Mouse (Mus musculus): ENCODE data around the gene Suco. TPM values are rescaled to one million over a fixed set of nuclear protein-coding genes. Genes with fewer than 3 reads are reported as not detected.

Gene Suco
- polyA plus RNA-seq, 1 experiment from 2014 or later: 17.9 TPM

DNA sequence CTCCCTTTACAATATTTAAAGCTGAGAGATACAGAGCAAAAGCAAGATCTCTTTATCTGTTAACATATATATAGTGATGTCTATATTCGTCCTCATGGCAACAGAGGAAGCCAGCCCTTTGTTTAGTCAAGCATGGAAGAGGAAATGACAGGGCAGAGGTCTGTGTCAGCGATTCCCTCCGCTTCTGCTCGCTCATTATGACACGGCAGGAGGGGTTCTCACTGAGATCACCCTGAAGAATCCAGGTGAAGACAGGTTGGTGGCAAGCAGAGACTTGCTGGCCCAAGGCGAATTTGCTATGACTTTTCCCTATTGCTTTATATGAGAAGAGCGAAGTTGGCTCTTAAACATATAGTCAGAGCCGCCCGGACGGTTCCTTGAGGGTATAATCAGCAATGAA lies 19.6 kb upstream of the Suco start:
- Histone ChIP-seq H3K36me3 (ENCODE audit: control insufficient read depth, insufficient read depth, low read length) (no peaks in the 10 kb centered on the region), H3K4me2 (ENCODE audit: low read depth, low read length) (peak overlapping the region; percentile 26; the same call in 1 of the 2 replicates), H3K27ac (ENCODE audit: low read length) (no peak overlapping the region), H3K4me1 (replicated peaks; ENCODE audit: control insufficient read depth, insufficient read depth, low read length) (0 out of 2 replicates have a peak, but pooled peaks cover 3% of the 10 kb centered on the region), H3K27me3 (ENCODE audit: control insufficient read depth, insufficient read depth, low read depth, low read length) (no peaks in the 10 kb centered on the region), H3K9ac (ENCODE audit: low read length) (no peak overlapping the region), H3K9me3 (ENCODE audit: control insufficient read depth, low read length) (no peaks in the 10 kb centered on the region), H3K4me3 (ENCODE audit: low read length) (no peak overlapping the region)
- 0 out of 2 replicates have a peak, but pooled peaks have one; percentile 26 for ATAC-seq (ENCODE audit: low read depth)
- WGBS: 43% methylated on average over 10 of the region's 10 CpGs

DNA sequence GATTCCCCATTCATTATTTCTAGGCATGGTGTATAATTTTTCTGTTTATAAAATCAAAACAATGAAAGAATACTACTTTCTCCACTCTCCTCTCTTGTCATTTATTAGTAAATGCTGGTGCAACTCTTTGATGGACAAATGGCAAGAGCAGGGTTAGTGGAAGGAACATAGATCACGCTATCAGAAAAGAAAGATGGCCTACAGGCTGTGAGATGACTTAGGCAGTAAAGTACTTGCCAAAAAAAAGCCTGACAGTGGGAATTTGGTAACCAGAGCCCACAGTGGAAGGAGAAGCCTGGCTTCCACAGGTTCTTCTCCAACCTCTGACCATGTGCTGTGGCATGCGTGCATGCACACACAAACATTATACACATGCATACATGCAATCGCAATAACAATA lies 18.5 kb upstream of the Suco start:
- no peak overlapping the region for H3K27ac ChIP-seq (ENCODE audit: low read length)
- no peak overlapping the region for H3K9ac ChIP-seq (ENCODE audit: low read length)
- no peaks in the 10 kb centered on the region for H3K27me3 ChIP-seq (ENCODE audit: control insufficient read depth, insufficient read depth, low read depth, low read length)
- 0 out of 2 replicates have a peak, but pooled peaks cover 3% of the 10 kb centered on the region for H3K4me1 ChIP-seq (replicated peaks; ENCODE audit: control insufficient read depth, insufficient read depth, low read length)
- no peak for ATAC-seq (ENCODE audit: low read depth)
- WGBS: 93% methylated on average over 3 of the region's 3 CpGs
- H3K4me3 ChIP-seq (ENCODE audit: low read length): no peak overlapping the region
- no peaks in the 10 kb centered on the region for H3K9me3 ChIP-seq (ENCODE audit: control insufficient read depth, low read length)
- no peak overlapping the region for H3K4me2 ChIP-seq (ENCODE audit: low read depth, low read length)
- no peaks in the 10 kb centered on the region for H3K36me3 ChIP-seq (ENCODE audit: control insufficient read depth, insufficient read depth, low read length)

- Histone ChIP-seq H3K27me3 (ENCODE audit: control insufficient read depth, insufficient read depth, low read depth, low read length) (no peaks in the 10 kb centered on the region), H3K36me3 (ENCODE audit: control insufficient read depth, insufficient read depth, low read length) (no peaks in the 10 kb centered on the region), H3K9ac (ENCODE audit: low read length) (no peak overlapping the region), H3K9me3 (ENCODE audit: control insufficient read depth, low read length) (no peaks in the 10 kb centered on the region), H3K4me1 (replicated peaks; ENCODE audit: control insufficient read depth, insufficient read depth, low read length) (0 out of 2 replicates have a peak, but pooled peaks cover 3% of the 10 kb centered on the region), H3K4me3 (ENCODE audit: low read length) (no peak overlapping the region), H3K4me2 (ENCODE audit: low read depth, low read length) (no peak overlapping the region), H3K27ac (ENCODE audit: low read length) (no peak overlapping the region)
- ATAC-seq (ENCODE audit: low read depth): no peak
- WGBS: 19% methylated on average over 2 of the region's 2 CpGs
Observed at GRCm38 (mm10) chr1:161894553-161894952, 18.1 kb upstream of the Suco start.

- ATAC-seq (ENCODE audit: low read depth): no peak
- Histone ChIP-seq H3K4me1 (replicated peaks; ENCODE audit: control insufficient read depth, insufficient read depth, low read length) (0 out of 2 replicates have a peak, but pooled peaks cover 3% of the 10 kb centered on the region), H3K9ac (ENCODE audit: low read length) (no peak overlapping the region), H3K4me2 (ENCODE audit: low read depth, low read length) (no peak overlapping the region), H3K36me3 (ENCODE audit: control insufficient read depth, insufficient read depth, low read length) (no peaks in the 10 kb centered on the region), H3K4me3 (ENCODE audit: low read length) (no peak overlapping the region), H3K27ac (ENCODE audit: low read length) (no peak overlapping the region), H3K9me3 (ENCODE audit: control insufficient read depth, low read length) (no peaks in the 10 kb centered on the region), H3K27me3 (ENCODE audit: control insufficient read depth, insufficient read depth, low read depth, low read length) (no peaks in the 10 kb centered on the region)
- WGBS: 35% methylated on average over 2 of the region's 2 CpGs
Observed at GRCm38 (mm10) chr1:161894126-161894525, 17.6 kb upstream of the Suco start.

DNA sequence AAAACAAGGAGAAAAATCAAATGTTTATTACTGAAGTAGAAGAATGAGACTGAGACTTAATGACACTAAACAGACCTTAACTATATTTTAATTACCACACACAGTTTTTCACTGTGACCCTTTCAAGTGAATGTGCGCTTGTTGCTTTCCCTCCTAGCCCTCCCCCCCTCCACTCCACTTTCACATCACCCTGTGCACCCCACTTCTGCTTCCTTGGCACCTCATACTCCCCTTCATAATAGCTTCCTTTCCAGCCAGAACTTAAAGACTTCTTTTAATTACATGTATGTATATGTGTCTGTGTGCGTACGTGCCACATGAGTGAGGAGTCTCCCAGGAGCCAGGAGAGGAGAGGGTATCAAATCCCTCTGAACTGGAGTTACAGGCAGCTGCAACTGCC lies 12.3 kb upstream of the Suco start:
- Histone ChIP-seq H3K9ac (ENCODE audit: low read length) (no peak overlapping the region), H3K4me3 (ENCODE audit: low read length) (no peak overlapping the region), H3K4me2 (ENCODE audit: low read depth, low read length) (no peak overlapping the region), H3K27ac (ENCODE audit: low read length) (no peak overlapping the region), H3K27me3 (ENCODE audit: control insufficient read depth, insufficient read depth, low read depth, low read length) (no peaks in the 10 kb centered on the region), H3K4me1 (replicated peaks; ENCODE audit: control insufficient read depth, insufficient read depth, low read length) (no peaks in the 10 kb centered on the region), H3K9me3 (ENCODE audit: control insufficient read depth, low read length) (no peaks in the 10 kb centered on the region), H3K36me3 (ENCODE audit: control insufficient read depth, insufficient read depth, low read length) (no peaks in the 10 kb centered on the region)
- WGBS: 98% methylated on average over 3 of the region's 3 CpGs
- no peak for ATAC-seq (ENCODE audit: low read depth)

DNA sequence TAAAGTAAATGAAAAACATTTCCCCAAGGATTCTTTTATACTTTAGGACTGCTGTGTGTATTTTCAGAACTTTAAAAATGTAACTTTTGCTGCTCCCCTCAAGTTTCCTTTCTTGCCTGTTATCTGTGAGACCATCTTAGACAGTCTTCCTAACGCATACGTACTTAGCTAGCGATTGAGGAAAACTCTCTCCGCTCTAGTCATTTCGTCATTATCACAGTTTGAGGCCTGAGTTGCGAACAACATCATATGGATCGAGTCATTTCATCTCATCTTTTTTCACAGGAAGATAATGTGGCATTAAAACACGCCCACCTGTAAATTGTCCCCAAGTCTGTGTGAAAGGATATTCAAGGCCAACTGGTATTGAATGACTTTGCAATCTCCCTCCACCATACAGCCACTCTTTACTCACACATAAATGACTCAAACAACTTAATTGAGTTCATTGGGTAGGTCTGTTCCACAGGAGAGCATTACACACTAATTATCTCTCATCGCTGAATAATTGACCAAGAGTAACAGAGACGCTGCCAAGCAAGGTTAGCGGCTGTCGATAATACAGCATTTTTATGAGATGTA lies 11.3 kb upstream of the Suco start:
- H3K27me3 ChIP-seq (ENCODE audit: control insufficient read depth, insufficient read depth, low read depth, low read length): no peaks in the 10 kb centered on the region

GRCm38 (mm10) chr1:161885762-161886161 lies 9.3 kb upstream of the Suco start:
- H3K4me2 ChIP-seq (ENCODE audit: low read depth, low read length): no peak overlapping the region
- WGBS: 66% methylated on average over 1 of the region's 1 CpGs
- no peaks in the 10 kb centered on the region for H3K27me3 ChIP-seq (ENCODE audit: control insufficient read depth, insufficient read depth, low read depth, low read length)
- ATAC-seq (ENCODE audit: low read depth): no peak
- H3K4me3 ChIP-seq (ENCODE audit: low read length): no peak overlapping the region
- no peaks in the 10 kb centered on the region for H3K36me3 ChIP-seq (ENCODE audit: control insufficient read depth, insufficient read depth, low read length)
- no peak overlapping the region for H3K27ac ChIP-seq (ENCODE audit: low read length)
- no peak overlapping the region for H3K9ac ChIP-seq (ENCODE audit: low read length)
- H3K4me1 ChIP-seq (replicated peaks; ENCODE audit: control insufficient read depth, insufficient read depth, low read length): no peaks in the 10 kb centered on the region
- no peaks in the 10 kb centered on the region for H3K9me3 ChIP-seq (ENCODE audit: control insufficient read depth, low read length)

More for the DNA sequence above, 11.3 kb upstream of the Suco start:
- Histone ChIP-seq H3K36me3 (ENCODE audit: control insufficient read depth, insufficient read depth, low read length) (no peaks in the 10 kb centered on the region), H3K4me1 (replicated peaks; ENCODE audit: control insufficient read depth, insufficient read depth, low read length) (no peaks in the 10 kb centered on the region), H3K27ac (ENCODE audit: low read length) (no peak overlapping the region), H3K9ac (ENCODE audit: low read length) (no peak overlapping the region), H3K9me3 (ENCODE audit: control insufficient read depth, low read length) (no peaks in the 10 kb centered on the region), H3K4me3 (ENCODE audit: low read length) (no peak overlapping the region), H3K4me2 (ENCODE audit: low read depth, low read length) (no peak overlapping the region)
- no peak for ATAC-seq (ENCODE audit: low read depth)
- 82% methylated on average over 12 of the region's 12 CpGs for WGBS

DNA sequence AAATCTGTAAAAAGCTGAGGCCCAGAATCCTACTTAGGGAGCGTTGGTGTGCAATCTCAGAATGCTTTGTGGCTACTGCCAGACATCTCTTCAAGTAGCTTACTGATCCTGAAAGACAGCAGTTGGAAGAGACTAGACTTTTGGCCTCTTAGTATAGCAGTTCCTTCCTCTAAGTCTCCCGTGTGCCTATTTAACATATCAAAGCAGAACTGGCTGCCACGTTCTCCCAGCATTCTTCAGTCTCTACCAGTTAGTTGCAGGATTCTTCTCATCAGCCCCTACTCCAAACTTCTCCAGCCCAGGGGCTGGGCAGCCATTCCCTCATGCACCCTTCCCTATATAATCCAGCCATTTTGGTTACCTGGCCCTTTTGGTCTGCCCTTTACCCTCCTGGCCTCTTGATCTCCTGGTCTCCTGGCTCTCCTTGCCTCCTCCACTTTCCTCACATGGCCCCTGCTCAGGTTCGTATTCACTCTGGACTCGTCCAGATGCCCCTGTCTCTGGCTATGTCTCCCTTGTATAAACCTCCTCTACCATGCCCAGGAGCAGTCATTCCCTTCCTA lies 1.2 kb upstream of the Suco start:
- no peaks in the 10 kb centered on the region for H3K27me3 ChIP-seq (ENCODE audit: control insufficient read depth, insufficient read depth, low read depth, low read length)
- peaks cover 14% of the 10 kb centered on the region for H3K4me1 ChIP-seq (replicated peaks; ENCODE audit: control insufficient read depth, insufficient read depth, low read length)
- no peaks in the 10 kb centered on the region for H3K36me3 ChIP-seq (ENCODE audit: control insufficient read depth, insufficient read depth, low read length)
- WGBS: 18% methylated on average over 5 of the region's 5 CpGs
- ATAC-seq (ENCODE audit: low read depth): no peak
- H3K9ac ChIP-seq (ENCODE audit: low read length): peak overlapping the region; percentile 67
- H3K27ac ChIP-seq (ENCODE audit: low read length): peak overlapping the region; percentile 89
- peak overlapping the region; percentile 68 for H3K4me3 ChIP-seq (ENCODE audit: low read length)
- no peaks in the 10 kb centered on the region for H3K9me3 ChIP-seq (ENCODE audit: control insufficient read depth, low read length)
- H3K4me2 ChIP-seq (ENCODE audit: low read depth, low read length): peak overlapping the region; percentile 79

GRCm38 (mm10) chr1:161875706-161876552 lies 553 bp downstream of the Suco start:
- Histone ChIP-seq H3K4me2 (ENCODE audit: low read depth, low read length) (peak overlapping the region; percentile 90), H3K27ac (ENCODE audit: low read length) (peak overlapping the region; percentile 96), H3K36me3 (ENCODE audit: control insufficient read depth, insufficient read depth, low read length) (no peaks in the 10 kb centered on the region), H3K9me3 (ENCODE audit: control insufficient read depth, low read length) (no peaks in the 10 kb centered on the region), H3K27me3 (ENCODE audit: control insufficient read depth, insufficient read depth, low read depth, low read length) (no peaks in the 10 kb centered on the region), H3K4me1 (replicated peaks; ENCODE audit: control insufficient read depth, insufficient read depth, low read length) (peaks cover 14% of the 10 kb centered on the region), H3K4me3 (ENCODE audit: low read length) (peak overlapping the region; percentile 68), H3K9ac (ENCODE audit: low read length) (peak overlapping the region; percentile 86)
- WGBS: under 1% methylated on average over 34 of the region's 34 CpGs
- peak; percentile 44 for ATAC-seq (ENCODE audit: low read depth)
